Mouse (Mus musculus) myocyte (in vitro differentiated cells): ENCODE measurements around the gene Plce1. TPM values are rescaled to one million over a fixed set of nuclear protein-coding genes. Genes with fewer than 3 reads are reported as not detected.

ENCODE experiments used
- H3K27me3 ChIP-seq: one replicate; pipeline ENCODE4 v1.6.1; 2011; ENCODE audit not compliant: control insufficient read depth, insufficient read depth, insufficient read length
- H3K36me3 ChIP-seq: one replicate; pipeline ENCODE4 v1.6.1; 2011; ENCODE audit not compliant: control insufficient read depth, insufficient read depth
- H3K4me2 ChIP-seq: one replicate; pipeline ENCODE4 v1.6.1; 2011; ENCODE audit warnings: low read depth, control low read depth
- H3K4me3 ChIP-seq: one replicate; pipeline ENCODE4 v1.5.1; 2011; ENCODE audit warnings: mild to moderate bottlenecking, control low read depth, moderate library complexity
- H3K79me2 ChIP-seq: one replicate; pipeline ENCODE4 v1.6.1; 2011; ENCODE audit not compliant: control insufficient read depth, insufficient read depth
- H3ac ChIP-seq: one replicate; pipeline ENCODE4 v1.6.1; 2011; ENCODE audit not compliant: control insufficient read depth, insufficient read length
- CEBPB ChIP-seq: IDR thresholded peaks from 2 replicates; pipeline ENCODE4 v1.6.1; 2011; ENCODE audit warnings: mild to moderate bottlenecking, moderate library complexity; ENCODE audit not compliant: poor library complexity, insufficient read depth, severe bottlenecking
- E2F4 ChIP-seq: IDR thresholded peaks from one replicate; pipeline ENCODE4 v1.6.1; 2011; ENCODE audit warnings: mild to moderate bottlenecking, control low read depth, moderate library complexity; ENCODE audit not compliant: insufficient read depth
- MAX ChIP-seq: IDR thresholded peaks from one replicate; pipeline ENCODE4 v1.6.1; 2011; ENCODE audit warnings: low read depth, mild to moderate bottlenecking, control low read depth
- MYOD1 ChIP-seq, 3 experiments: IDR thresholded peaks; one replicate each; pipeline ENCODE4 v1.6.1; 2011; ENCODE audit warnings: control low read depth in 2 of 3, low read depth in 2 of 3, mild to moderate bottlenecking in 2 of 3, moderate library complexity in 1 of 3; ENCODE audit not compliant: insufficient read length in 2 of 3, control insufficient read depth in 1 of 3
- MYOG ChIP-seq, 3 experiments: IDR thresholded peaks; one replicate each; pipeline ENCODE4 v1.6.1; 2011; ENCODE audit warnings: control low read depth in 2 of 3, low read depth in 2 of 3, mild to moderate bottlenecking in 2 of 3; ENCODE audit not compliant: insufficient read length in 2 of 3, control insufficient read depth in 1 of 3, insufficient read depth in 1 of 3
- POLR2A ChIP-seq: IDR thresholded peaks from one replicate; pipeline ENCODE4 v1.6.1; 2011; ENCODE audit warnings: low read depth, mild to moderate bottlenecking, control low read depth, moderate library complexity; ENCODE audit not compliant: insufficient read length
- POLR2AphosphoS2 ChIP-seq: IDR thresholded peaks from one replicate; pipeline ENCODE4 v1.6.1; 2011; ENCODE audit warnings: low read depth, control low read depth; ENCODE audit not compliant: insufficient read length
- REST ChIP-seq: IDR thresholded peaks from one replicate; pipeline ENCODE4 v1.6.1; 2011; ENCODE audit warnings: mild to moderate bottlenecking, control low read depth, moderate library complexity; ENCODE audit not compliant: insufficient read depth, insufficient read length
- SRF ChIP-seq: IDR thresholded peaks from one replicate; pipeline ENCODE4 v1.6.1; 2011; ENCODE audit warnings: low read depth; ENCODE audit not compliant: control insufficient read depth, insufficient read length
- TCF12 ChIP-seq: IDR thresholded peaks from one replicate; pipeline ENCODE4 v1.6.1; 2011; ENCODE audit warnings: mild to moderate bottlenecking, control low read depth; ENCODE audit not compliant: poor library complexity, insufficient read depth, severe bottlenecking
- TCF3 ChIP-seq: IDR thresholded peaks from one replicate; pipeline ENCODE4 v1.6.1; 2011; ENCODE audit warnings: low read depth, control low read depth; ENCODE audit not compliant: insufficient read length
- USF1 ChIP-seq: IDR thresholded peaks from one replicate; pipeline ENCODE4 v1.6.1; 2011; ENCODE audit warnings: low read depth, mild to moderate bottlenecking, control low read depth, moderate library complexity
- polyA plus RNA-seq: library from polyadenylated mRNA; unstranded; fragments of >200 nt; fragmentation: generic; extraction: Trizol; gene quantifications from one replicate; pipeline ENCODE4 v1.2.1, GENCODE M21; 2012; ENCODE audit warnings: missing spikeins

Gene Plce1
- polyA plus RNA-seq, 1 experiment: 0.01 TPM

DNA sequence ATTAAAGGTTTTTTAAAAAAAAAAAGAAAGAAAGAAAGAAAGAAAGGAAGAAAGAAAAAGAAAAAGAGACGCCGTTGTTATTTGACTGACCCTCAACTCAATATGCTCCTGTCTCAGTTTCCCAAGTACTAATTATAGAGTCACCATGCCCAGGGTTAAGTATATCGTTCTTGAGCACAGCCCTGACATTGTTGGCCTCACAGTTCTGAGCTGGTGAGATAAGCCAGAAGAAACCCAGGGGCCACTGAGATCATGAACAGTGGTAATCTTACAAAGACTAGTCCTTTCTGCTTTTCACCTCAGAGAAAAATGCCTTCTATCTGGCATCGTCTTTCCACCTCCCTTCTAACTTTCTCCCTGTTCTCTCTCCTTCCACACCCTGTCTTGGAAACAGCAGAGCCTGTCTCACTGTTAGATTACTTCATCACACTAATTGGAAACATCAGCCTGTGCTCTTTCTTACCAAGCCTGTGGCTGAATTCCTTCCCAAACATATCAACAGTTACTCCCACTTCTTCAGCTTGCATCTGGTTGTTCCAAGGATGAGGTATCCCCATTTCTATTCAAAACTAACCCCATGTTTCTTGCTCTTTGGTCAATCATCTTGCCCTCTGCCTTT, 339.4 kb downstream of the Plce1 start:
- H3K79me2 ChIP-seq: peaks cover 23% of the 10 kb centered on the region
- H3K27me3 ChIP-seq: peaks cover 13% of the 10 kb centered on the region
- no peak overlapping the region for H3ac ChIP-seq
- H3K36me3 ChIP-seq: peaks cover 6% of the 10 kb centered on the region
- no peak overlapping the region for H3K4me3 ChIP-seq
- TF ChIP-seq SRF (no peak), POLR2A (no peak), TCF12 (no peak), CEBPB (no peak), MAX (no peak), MYOG (IDR thresholded peaks at IDR 0.05; ENCODE audit: control insufficient read depth in 1 of 3, insufficient read depth in 1 of 3, insufficient read length in 2 of 3, low read depth in 2 of 3) (no peak), USF1 (no peak), E2F4 (no peak), REST (no peak), TCF3 (no peak)
- H3K4me2 ChIP-seq: no peak overlapping the region

DNA sequence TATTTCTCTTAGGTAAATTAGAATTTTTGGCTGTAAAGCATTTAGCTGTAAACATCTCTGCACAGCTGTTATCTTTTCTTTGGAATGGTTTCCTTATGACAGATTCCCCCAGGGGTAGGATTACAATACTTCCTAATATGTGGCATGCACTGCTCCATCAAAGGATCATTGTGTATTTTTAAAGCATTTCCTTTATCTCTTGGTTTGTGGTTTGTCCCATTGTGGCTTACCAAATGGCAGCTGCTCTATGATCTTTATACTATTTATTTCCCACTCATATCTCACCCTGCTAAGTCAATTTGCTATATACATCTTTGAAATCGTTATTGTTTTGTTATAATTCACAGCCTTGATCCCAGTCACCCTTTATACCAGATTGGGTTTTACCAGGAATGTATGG, 352.3 kb downstream of the Plce1 start:
- Histone ChIP-seq H3ac (no peak overlapping the region), H3K27me3 (peaks cover 18% of the 10 kb centered on the region)
- no peak for TF ChIP-seq TCF12
- TF ChIP-seq E2F4: no peak
- TF ChIP-seq MYOG (IDR thresholded peaks at IDR 0.05; ENCODE audit: control insufficient read depth in 1 of 3, insufficient read depth in 1 of 3, insufficient read length in 2 of 3, low read depth in 2 of 3): peak in 1 of 3 experiments; percentile 57
- no peak for TF ChIP-seq REST
- TF ChIP-seq MYOD1 (IDR thresholded peaks at IDR 0.05; ENCODE audit: control insufficient read depth in 1 of 3, insufficient read length in 2 of 3, low read depth in 2 of 3): peak in 2 of 3 experiments; percentile 21 to 49
- no peak for TF ChIP-seq TCF3
- TF ChIP-seq MAX: no peak
- no peak for TF ChIP-seq USF1
- TF ChIP-seq POLR2AphosphoS2: no peak
- TF ChIP-seq CEBPB: no peak
- TF ChIP-seq SRF: peak; percentile 17
- no peak for TF ChIP-seq POLR2A

More for the DNA sequence above, 352.3 kb downstream of the Plce1 start:
- Histone ChIP-seq H3K79me2 (no peaks in the 10 kb centered on the region), H3K4me2 (no peak overlapping the region), H3K4me3 (no peak overlapping the region), H3K36me3 (no peaks in the 10 kb centered on the region)

Other genes with a start within 250 kb of the Plce1 start
- not detected for gene Lgi1, start 216.6 kb upstream of the Plce1 start, polyA plus RNA-seq
- gene Slc35g1, start 85.1 kb upstream of the Plce1 start, polyA plus RNA-seq: 0.02 TPM